Mouse (Mus musculus): ENCODE data around the gene Ispd.
"Not testable (repeated sequence)": the region's sequence is repeated elsewhere in the genome, so short reads cannot be mapped to it uniquely, and the experiment has no call there.

Gene Ispd

GRCm38 (mm10) chr12:36381441-36382340 lies at the start of gene Ispd, which contains the start of gene D630036H23Rik:
Gene Ispd (plus strand): TSS chr12:36381450.
Gene D630036H23Rik (minus strand): TSS chr12:36382181.
- DNase-seq (ENCODE audit: low spot score), result peak; percentile 88

GRCm38 (mm10) chr12:36332676-36333075 lies 48.6 kb upstream of the Ispd start:
- DNase-seq (ENCODE audit: low spot score), result no peak

- no peak for DNase-seq (ENCODE audit: low spot score)
Measured at GRCm38 (mm10) chr12:36333837-36334281, 47.4 kb upstream of the Ispd start.

GRCm38 (mm10) chr12:36344131-36344530 lies 37.1 kb upstream of the Ispd start:
- peak; percentile 15 for DNase-seq (ENCODE audit: low spot score)

GRCm38 (mm10) chr12:36360064-36360463 lies 21.2 kb upstream of the Ispd start:
- no peak for DNase-seq (ENCODE audit: low spot score)

GRCm38 (mm10) chr12:36360693-36361092 lies 20.6 kb upstream of the Ispd start:
- DNase-seq (ENCODE audit: low spot score), result no peak

GRCm38 (mm10) chr12:36364013-36364412 lies 17.2 kb upstream of the Ispd start:
- DNase-seq (ENCODE audit: low spot score), result no peak

- DNase-seq (ENCODE audit: low spot score), result peak; percentile 6
Measured at GRCm38 (mm10) chr12:36373237-36373998, 7.8 kb upstream of the Ispd start.

GRCm38 (mm10) chr12:36376391-36376790 lies 4.9 kb upstream of the Ispd start:
- DNase-seq (ENCODE audit: low spot score), result not testable (repeated sequence)

- peak; percentile 69 for DNase-seq (ENCODE audit: low spot score)
Measured at GRCm38 (mm10) chr12:36380254-36380653, 996 bp upstream of the Ispd start.

GRCm38 (mm10) chr12:36380806-36381205 lies 444 bp upstream of the Ispd start:
- DNase-seq (ENCODE audit: low spot score), result peak; percentile 47

GRCm38 (mm10) chr12:36385386-36385785 lies 4.1 kb downstream of the Ispd start:
- DNase-seq (ENCODE audit: low spot score), result no peak

GRCm38 (mm10) chr12:36386991-36387390 lies 5.7 kb downstream of the Ispd start:
- DNase-seq (ENCODE audit: low spot score), result no peak

- DNase-seq (ENCODE audit: low spot score), result no peak
Measured at GRCm38 (mm10) chr12:36395115-36395514, 13.9 kb downstream of the Ispd start.

GRCm38 (mm10) chr12:36423677-36424076 lies 42.4 kb downstream of the Ispd start:
- DNase-seq (ENCODE audit: low spot score), result peak; percentile 18

- peak; percentile 12 for DNase-seq (ENCODE audit: low spot score)
Measured at GRCm38 (mm10) chr12:36425258-36425657, 44.0 kb downstream of the Ispd start.

- DNase-seq (ENCODE audit: low spot score), result peak; percentile 42
Measured at GRCm38 (mm10) chr12:36426163-36427045, 45.2 kb downstream of the Ispd start.

- no peak for DNase-seq (ENCODE audit: low spot score)
Measured at GRCm38 (mm10) chr12:36436956-36437355, 55.7 kb downstream of the Ispd start.

- no peak for DNase-seq (ENCODE audit: low spot score)
Measured at GRCm38 (mm10) chr12:36439396-36439795, 58.1 kb downstream of the Ispd start.

GRCm38 (mm10) chr12:36456002-36456401 lies 74.8 kb downstream of the Ispd start:
- DNase-seq (ENCODE audit: low spot score), result no peak

- DNase-seq (ENCODE audit: low spot score), result no peak
Measured at GRCm38 (mm10) chr12:36457726-36458125, 76.5 kb downstream of the Ispd start.

Data from embryo, embryonic 10 days (tissue).